Comparison of ENCODE assay signal across 28 mouse cellular contexts in the genomic region with DNA sequence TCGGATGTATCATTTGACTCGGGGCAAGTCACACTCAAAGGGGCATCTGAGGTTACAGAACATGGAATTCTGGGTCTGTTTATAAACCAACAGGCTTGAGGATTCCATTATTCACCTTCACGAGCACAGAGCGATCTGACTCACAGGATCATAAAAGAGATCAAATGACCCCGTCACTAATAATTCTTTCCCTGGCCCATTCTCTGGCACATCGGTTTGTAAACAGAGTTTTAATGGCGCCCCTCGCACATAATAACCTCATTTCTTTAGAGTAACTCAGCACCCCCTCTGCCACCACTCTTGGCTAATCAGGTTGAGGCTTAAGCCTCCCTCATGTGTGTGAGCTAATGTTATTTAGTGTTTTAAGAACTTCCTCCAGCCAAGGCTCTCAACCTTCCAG.
DNase-seq lines count a peak whose midpoint lies in the region; ATAC-seq and TF ChIP-seq lines count a peak whose summit lies in the region.
"Had no signal": no experiment of that assay in that cellular context is flagged by ENCODE, and none has a peak within 500 bp of the region (broad histone marks: within the 10 kb centered on the region; RNA-seq: fewer than 3 reads in every experiment).

No protein-coding gene starts in this region.

- 0 out of 2 replicates have a peak, but pooled peaks have one; percentile 15 for ATAC-seq in limb, embryonic 13.5 days (ENCODE audit: low FRiP score, low read depth)
- ATAC-seq: CD4-positive, CD25-positive, alpha-beta regulatory T cell, adult 4 months; forebrain, embryonic 15.5 days; hindbrain, postnatal 0 days; inflammation-experienced regulatory T-cells, adult 6 months; intestine, embryonic 16.5 days had no signal

- no peak overlapping the region for H3K4me2 ChIP-seq in limb, embryonic 13.5 days (replicated peaks)
- H3K4me2 ChIP-seq in myocyte (ENCODE audit: low read depth), result peak overlapping the region; percentile 13
- H3K4me2 ChIP-seq: embryonic facial prominence, embryonic 13.5 days; forebrain, embryonic 12.5 days; forebrain, embryonic 15.5 days; heart, embryonic 13.5 days; hindbrain, embryonic 14.5 days had no signal

- H3K9me3 ChIP-seq in limb, embryonic 13.5 days, result no peaks in the 10 kb centered on the region
- no peaks in the 10 kb centered on the region for H3K9me3 ChIP-seq in limb, embryonic 10.5 days (replicated peaks)
- H3K9me3 ChIP-seq: embryonic facial prominence, embryonic 10.5 days; embryonic facial prominence, embryonic 13.5 days; forebrain, embryonic 12.5 days; forebrain, embryonic 15.5 days; heart, embryonic 10.5 days; heart, embryonic 13.5 days had no signal

- H3ac ChIP-seq in myocyte (ENCODE audit: control insufficient read depth, insufficient read length), result no peak overlapping the region

- 16% methylated on average over 8 of the region's 8 CpGs for WGBS in limb, embryonic 13.5 days
- WGBS in limb, embryonic 10.5 days, result 38% methylated on average over 8 of the region's 8 CpGs

- H3K27ac ChIP-seq in limb, embryonic 13.5 days, result no peak overlapping the region
- H3K27ac ChIP-seq in limb, embryonic 10.5 days, result no peak overlapping the region
- H3K27ac ChIP-seq: embryonic facial prominence, embryonic 10.5 days; embryonic facial prominence, embryonic 13.5 days; forebrain, embryonic 12.5 days; forebrain, embryonic 15.5 days; heart, adult 2 months; heart, embryonic 10.5 days; heart, embryonic 13.5 days; hindbrain, embryonic 14.5 days; hindbrain, postnatal 0 days had no signal

- H3K36me3 ChIP-seq in limb, embryonic 13.5 days, result no peaks in the 10 kb centered on the region
- no peaks in the 10 kb centered on the region for H3K36me3 ChIP-seq in limb, embryonic 10.5 days
- no peaks in the 10 kb centered on the region for H3K36me3 ChIP-seq in myocyte (ENCODE audit: control insufficient read depth, insufficient read depth)
- H3K36me3 ChIP-seq: embryonic facial prominence, embryonic 10.5 days; embryonic facial prominence, embryonic 13.5 days; forebrain, embryonic 12.5 days; forebrain, embryonic 15.5 days; heart, embryonic 10.5 days; heart, embryonic 13.5 days had no signal

- H3K27me3 ChIP-seq in limb, embryonic 13.5 days, result peaks cover 16% of the 10 kb centered on the region; the same call in 1 of the 2 replicates
- peaks cover 26% of the 10 kb centered on the region for H3K27me3 ChIP-seq in limb, embryonic 10.5 days (ENCODE audit: low read depth, poor library complexity, severe bottlenecking)
- no peaks in the 10 kb centered on the region for H3K27me3 ChIP-seq in myocyte (ENCODE audit: control insufficient read depth, insufficient read depth, insufficient read length)
- H3K27me3 ChIP-seq: embryonic facial prominence, embryonic 13.5 days; forebrain, embryonic 12.5 days; forebrain, embryonic 15.5 days had no signal

- peak; percentile 10 for DNase-seq in adrenal gland, postnatal 10 days
- no peak for DNase-seq in adrenal gland, adult 8-10 months
- no peak for DNase-seq in limb, embryonic 10.5 days (ENCODE audit: low spot score)
- DNase-seq in cerebellum, adult 8-10 months, result no peak
- DNase-seq: cerebellum, adult 11 months; cerebellum, adult 2 months; cerebellum, postnatal 10 days; cerebellum, postnatal 36 days; embryo, embryonic 11 days; gastrocnemius, postnatal 10 days; gastrocnemius, postnatal 36 days; heart, adult 2 months; heart, postnatal 14 days; heart, postnatal 4 days had no signal

- H3K9ac ChIP-seq in limb, embryonic 13.5 days, result no peak overlapping the region
- H3K9ac ChIP-seq: embryonic facial prominence, embryonic 13.5 days; forebrain, embryonic 12.5 days; forebrain, embryonic 15.5 days; heart, embryonic 13.5 days; hindbrain, embryonic 14.5 days had no signal

- H3K4me1 ChIP-seq in limb, embryonic 13.5 days, result peaks cover 10% of the 10 kb centered on the region; the same call in 1 of the 2 replicates
- peaks cover 13% of the 10 kb centered on the region for H3K4me1 ChIP-seq in limb, embryonic 10.5 days
- H3K4me1 ChIP-seq: embryonic facial prominence, embryonic 10.5 days; embryonic facial prominence, embryonic 13.5 days; forebrain, embryonic 12.5 days; forebrain, embryonic 15.5 days; heart, embryonic 10.5 days; heart, embryonic 13.5 days had no signal

- no peak for TF ChIP-seq POLR2A in myocyte (IDR thresholded peaks at IDR 0.05; ENCODE audit: insufficient read length, low read depth)

- no peak overlapping the region for H3K4me3 ChIP-seq in limb, embryonic 13.5 days
- H3K4me3 ChIP-seq in limb, embryonic 10.5 days, result no peak overlapping the region
- H3K4me3 ChIP-seq in myocyte, result no peak overlapping the region
- H3K4me3 ChIP-seq: embryonic facial prominence, embryonic 10.5 days; embryonic facial prominence, embryonic 13.5 days; erythroblast, embryonic 14.5 days; forebrain, embryonic 12.5 days; forebrain, embryonic 15.5 days; heart, adult 2 months; heart, embryonic 10.5 days; heart, embryonic 13.5 days had no signal

- no peaks in the 10 kb centered on the region for H3K79me2 ChIP-seq in myocyte (ENCODE audit: control insufficient read depth, insufficient read depth)

TF ChIP-seq in myocyte, 11 proteins besides CTCF, POLR2A, EP300 and RAD21:
- TF ChIP-seq MYOG (IDR thresholded peaks at IDR 0.05; ENCODE audit: control insufficient read depth in 1 of 3, insufficient read depth in 1 of 3, insufficient read length in 2 of 3, low read depth in 2 of 3) (no peak), CEBPB (IDR thresholded peaks at IDR 0.05; ENCODE audit: insufficient read depth, poor library complexity, severe bottlenecking) (no peak), POLR2AphosphoS2 (IDR thresholded peaks at IDR 0.05; ENCODE audit: insufficient read length, low read depth) (no peak), E2F4 (IDR thresholded peaks at IDR 0.05; ENCODE audit: insufficient read depth) (no peak), REST (IDR thresholded peaks at IDR 0.05; ENCODE audit: insufficient read depth, insufficient read length) (no peak), TCF3 (IDR thresholded peaks at IDR 0.05; ENCODE audit: insufficient read length, low read depth) (no peak), SRF (IDR thresholded peaks at IDR 0.05; ENCODE audit: control insufficient read depth, insufficient read length, low read depth) (no peak), MAX (IDR thresholded peaks at IDR 0.05; ENCODE audit: low read depth) (no peak)
